Mouse (Mus musculus): ENCODE data around the gene Ppp5c. TPM values are rescaled to one million over a fixed set of nuclear protein-coding genes. Genes with fewer than 3 reads are reported as not detected.

Gene Ppp5c
- polyA plus RNA-seq, 1 experiment = 212 TPM

DNA sequence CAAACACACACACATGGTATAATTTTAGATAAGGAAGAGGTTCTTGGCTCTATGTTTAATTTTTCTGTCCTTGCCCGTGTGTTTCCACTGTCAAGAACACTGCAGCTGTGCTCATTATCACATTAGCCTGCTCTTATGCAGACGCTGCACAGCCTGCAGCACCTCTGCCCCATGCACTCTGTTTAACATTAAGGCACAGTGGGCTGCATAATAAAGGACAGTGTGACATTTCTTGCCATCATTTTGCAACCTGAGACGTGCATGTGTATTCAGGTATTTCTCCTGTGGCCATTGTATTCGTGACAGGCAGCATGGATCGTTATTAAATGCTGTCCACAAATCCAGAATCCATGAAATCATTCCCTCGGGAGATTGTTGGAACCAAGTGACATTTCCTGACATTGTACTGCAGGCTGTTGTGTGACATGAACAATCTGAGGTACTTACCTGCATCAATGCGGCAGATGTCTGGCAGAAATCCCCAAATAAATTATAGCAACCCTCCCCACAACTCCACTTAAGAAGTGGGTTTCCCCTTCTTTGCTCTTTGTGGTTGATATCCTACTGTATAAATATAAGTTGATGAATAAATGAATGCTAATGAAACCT, 40.1 kb downstream of the Ppp5c start:
- Histone ChIP-seq H3K4me3 (ENCODE audit: extremely low read depth, insufficient read depth, insufficient read length) (no peak overlapping the region), H3K36me3 (ENCODE audit: control insufficient read depth, insufficient read depth, low read length) (no peaks in the 10 kb centered on the region), H3K27me3 (ENCODE audit: control insufficient read depth, insufficient read depth, low read length) (no peaks in the 10 kb centered on the region), H3K4me1 (ENCODE audit: control insufficient read depth, insufficient read depth, insufficient read length) (peaks cover 7% of the 10 kb centered on the region; the same call in 1 of the 2 replicates), H3K27ac (ENCODE audit: insufficient read depth, low read length) (no peak overlapping the region)
- no peak for TF ChIP-seq POLR2A (IDR thresholded peaks at IDR 0.05; ENCODE audit: low read depth, low read length)
- TF ChIP-seq CTCF (IDR thresholded peaks at IDR 0.05; ENCODE audit: extremely low read depth, insufficient read depth, insufficient read length, insufficient replicate concordance) = no peak
- DNase-seq (ENCODE audit: low read depth in 1 of 2, low spot score in 2 of 2) = no peak
- WGBS = 80% methylated on average over 7 of the region's 7 CpGs

DNA sequence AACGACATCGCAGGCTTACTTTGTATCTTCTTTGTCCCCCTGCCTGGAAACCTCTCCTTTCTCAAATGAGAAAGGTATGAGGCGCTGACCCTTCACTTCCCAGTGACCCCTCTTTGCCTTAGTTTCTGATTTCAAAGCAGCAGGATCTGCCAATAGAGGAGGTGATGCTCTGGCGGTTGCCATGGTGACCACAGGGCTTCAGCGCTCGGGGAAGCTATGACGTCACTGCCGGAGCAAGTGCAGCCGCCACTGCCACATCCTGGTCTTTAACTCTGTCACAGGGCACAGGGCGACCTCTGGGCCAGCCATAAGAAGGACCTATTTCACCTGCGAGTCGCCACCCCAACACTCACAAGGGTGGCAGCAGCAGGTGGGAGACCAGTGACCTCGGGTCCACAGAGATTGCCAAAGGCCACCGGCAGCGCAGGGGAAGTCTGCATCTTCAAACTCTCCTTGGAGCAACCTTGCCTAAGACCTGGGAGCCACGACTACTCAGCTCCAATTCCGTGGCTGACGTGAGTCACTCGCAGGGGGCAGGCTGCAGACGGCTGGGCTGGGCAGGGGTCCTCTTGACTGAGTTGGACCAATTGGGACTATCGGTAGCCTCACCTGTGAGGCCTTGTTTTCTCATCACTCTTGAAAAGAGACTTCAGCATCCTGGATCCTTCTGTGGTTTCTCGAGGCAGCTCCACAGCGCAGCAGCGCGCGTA, 44.7 kb downstream of the Ppp5c start, which contains the start of gene Gm42372:
Gm42372 (plus strand) TSS at position 228 of the 710 bp plus-strand sequence.
- peak within 1 kb of the TSS; percentile 44; the same call in 1 of the 2 replicates for H3K4me3 ChIP-seq (ENCODE audit: extremely low read depth, insufficient read depth, insufficient read length)
- H3K4me1 ChIP-seq (ENCODE audit: control insufficient read depth, insufficient read depth, insufficient read length) = no peaks in the 10 kb centered on the region; the same call in 1 of the 2 replicates
- TF ChIP-seq CTCF (IDR thresholded peaks at IDR 0.05; ENCODE audit: extremely low read depth, insufficient read depth, insufficient read length, insufficient replicate concordance) = no peak
- TF ChIP-seq POLR2A (IDR thresholded peaks at IDR 0.05; ENCODE audit: low read depth, low read length) = no peak
- H3K27ac ChIP-seq (ENCODE audit: insufficient read depth, low read length) = no peak within 1 kb of the TSS
- WGBS = 39% methylated on average over 26 of the region's 26 CpGs
- H3K36me3 ChIP-seq (ENCODE audit: control insufficient read depth, insufficient read depth, low read length) = no peaks in the 10 kb centered on the region
- H3K27me3 ChIP-seq (ENCODE audit: control insufficient read depth, insufficient read depth, low read length) = no peaks in the 10 kb centered on the region
- DNase-seq (ENCODE audit: low read depth in 1 of 2, low spot score in 2 of 2) = peak; percentile 61 to 63

DNA sequence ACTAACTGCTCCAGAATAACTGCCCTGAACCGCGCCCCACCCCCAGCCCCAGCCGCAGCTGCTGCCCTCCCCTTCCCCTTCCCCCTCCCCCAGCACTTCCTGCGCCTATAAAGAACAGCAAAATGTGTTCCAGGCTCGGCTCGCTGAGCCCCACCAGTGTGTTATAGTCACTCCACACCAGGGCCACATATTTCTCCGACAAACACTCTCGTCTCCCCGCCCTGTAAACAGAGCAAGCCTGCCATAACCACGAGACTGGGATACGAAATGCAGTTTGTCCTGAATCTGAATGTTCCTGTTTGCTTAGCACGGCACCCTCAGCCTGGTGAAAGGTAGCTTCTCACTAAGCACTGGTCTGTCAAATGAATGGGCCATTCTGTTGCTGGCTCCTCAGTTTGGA, 47.4 kb downstream of the Ppp5c start:
- DNase-seq (ENCODE audit: low read depth in 1 of 2, low spot score in 2 of 2) = peak in 1 of 2 experiments; percentile 55
- no peaks in the 10 kb centered on the region for H3K36me3 ChIP-seq (ENCODE audit: control insufficient read depth, insufficient read depth, low read length)
- H3K27me3 ChIP-seq (ENCODE audit: control insufficient read depth, insufficient read depth, low read length) = no peaks in the 10 kb centered on the region
- H3K27ac ChIP-seq (ENCODE audit: insufficient read depth, low read length) = 0 out of 2 replicates have a peak overlapping the region, but pooled peaks have one; percentile 14
- no peaks in the 10 kb centered on the region; the same call in 1 of the 2 replicates for H3K4me1 ChIP-seq (ENCODE audit: control insufficient read depth, insufficient read depth, insufficient read length)
- peak overlapping the region; percentile 41 for H3K4me3 ChIP-seq (ENCODE audit: extremely low read depth, insufficient read depth, insufficient read length)
- no peak; the same call in 1 of the 2 replicates for TF ChIP-seq POLR2A (IDR thresholded peaks at IDR 0.05; ENCODE audit: low read depth, low read length)
- no peak for TF ChIP-seq CTCF (IDR thresholded peaks at IDR 0.05; ENCODE audit: extremely low read depth, insufficient read depth, insufficient read length, insufficient replicate concordance)
- WGBS = under 1% methylated on average over 12 of the region's 12 CpGs

DNA sequence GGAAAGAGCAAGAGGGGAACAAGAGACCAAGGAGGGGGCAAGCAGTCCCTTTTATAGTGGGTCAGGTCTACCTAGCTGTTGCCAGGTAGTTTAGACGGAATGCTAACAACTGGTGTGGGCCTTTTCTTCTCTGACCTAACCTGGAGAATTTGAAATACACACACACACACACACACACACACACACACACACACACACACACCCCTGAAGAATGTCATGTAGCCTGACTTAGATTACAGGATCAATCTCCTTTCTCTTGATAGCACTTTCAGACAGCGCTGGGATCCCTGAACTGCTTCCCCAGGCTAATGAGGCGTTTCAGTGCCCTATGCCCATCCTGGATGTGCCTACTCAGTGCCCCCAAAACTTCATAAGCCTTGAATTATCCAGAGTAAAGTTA, 49.1 kb downstream of the Ppp5c start:
- Histone ChIP-seq H3K27me3 (ENCODE audit: control insufficient read depth, insufficient read depth, low read length) (no peaks in the 10 kb centered on the region), H3K4me1 (ENCODE audit: control insufficient read depth, insufficient read depth, insufficient read length) (no peaks in the 10 kb centered on the region; the same call in 1 of the 2 replicates), H3K4me3 (ENCODE audit: extremely low read depth, insufficient read depth, insufficient read length) (no peak overlapping the region), H3K27ac (ENCODE audit: insufficient read depth, low read length) (no peak overlapping the region), H3K36me3 (ENCODE audit: control insufficient read depth, insufficient read depth, low read length) (no peaks in the 10 kb centered on the region)
- DNase-seq (ENCODE audit: low read depth in 1 of 2, low spot score in 2 of 2) = no peak
- TF ChIP-seq CTCF (IDR thresholded peaks at IDR 0.05; ENCODE audit: extremely low read depth, insufficient read depth, insufficient read length, insufficient replicate concordance) = no peak
- no peak for TF ChIP-seq POLR2A (IDR thresholded peaks at IDR 0.05; ENCODE audit: low read depth, low read length)
- WGBS = 91% methylated on average over 3 of the region's 3 CpGs

DNA sequence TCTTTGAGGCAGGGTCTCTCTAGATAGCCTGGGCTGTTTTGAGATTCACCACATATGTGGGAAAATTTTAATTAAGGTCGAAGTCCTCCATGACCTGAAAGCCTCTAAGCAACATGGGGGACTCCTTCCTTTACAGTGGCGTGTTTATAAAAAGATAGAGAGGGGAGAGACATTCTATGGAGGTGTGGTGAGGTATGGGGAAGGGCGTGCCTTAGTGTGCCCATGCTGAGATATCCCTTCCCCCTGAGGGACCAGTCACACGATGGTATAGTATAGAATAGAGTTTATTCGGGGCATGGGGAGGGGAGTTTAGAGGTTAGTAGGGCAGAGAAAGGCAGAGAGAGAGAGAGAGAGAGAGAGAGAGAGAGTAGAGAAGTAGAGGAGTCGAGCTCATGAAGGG, 49.6 kb downstream of the Ppp5c start:
- Histone ChIP-seq H3K36me3 (ENCODE audit: control insufficient read depth, insufficient read depth, low read length) (no peaks in the 10 kb centered on the region), H3K27me3 (ENCODE audit: control insufficient read depth, insufficient read depth, low read length) (no peaks in the 10 kb centered on the region), H3K4me3 (ENCODE audit: extremely low read depth, insufficient read depth, insufficient read length) (no peak overlapping the region), H3K27ac (ENCODE audit: insufficient read depth, low read length) (no peak overlapping the region), H3K4me1 (ENCODE audit: control insufficient read depth, insufficient read depth, insufficient read length) (no peaks in the 10 kb centered on the region; the same call in 1 of the 2 replicates)
- 73% methylated on average over 6 of the region's 6 CpGs for WGBS
- TF ChIP-seq POLR2A (IDR thresholded peaks at IDR 0.05; ENCODE audit: low read depth, low read length) (no peak), CTCF (IDR thresholded peaks at IDR 0.05; ENCODE audit: extremely low read depth, insufficient read depth, insufficient read length, insufficient replicate concordance) (no peak)
- DNase-seq (ENCODE audit: low read depth in 1 of 2, low spot score in 2 of 2) = no peak

DNA sequence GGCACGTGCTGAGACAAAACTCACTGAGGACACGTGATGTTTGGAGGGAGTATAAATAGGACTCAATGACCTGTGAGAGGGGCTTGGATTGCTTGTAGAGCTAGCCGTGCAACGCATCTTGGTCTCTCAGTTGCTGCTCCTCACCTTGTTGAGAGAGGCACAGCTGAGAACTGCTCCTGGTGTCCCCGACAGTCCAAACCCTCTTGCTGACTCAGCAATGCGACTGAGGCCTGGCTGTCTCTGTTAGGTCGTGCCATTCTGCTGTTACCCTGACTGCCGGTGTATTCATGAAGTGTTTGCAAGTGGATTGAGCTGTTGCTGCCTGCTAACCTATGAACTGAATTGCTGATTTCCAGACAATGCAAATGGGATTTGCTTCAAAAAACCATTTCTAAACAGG, 51.4 kb downstream of the Ppp5c start:
- DNase-seq (ENCODE audit: low read depth in 1 of 2, low spot score in 2 of 2) = no peak
- 83% methylated on average over 8 of the region's 8 CpGs for WGBS
- H3K4me1 ChIP-seq (ENCODE audit: control insufficient read depth, insufficient read depth, insufficient read length) = no peaks in the 10 kb centered on the region
- no peaks in the 10 kb centered on the region for H3K36me3 ChIP-seq (ENCODE audit: control insufficient read depth, insufficient read depth, low read length)
- no peaks in the 10 kb centered on the region for H3K27me3 ChIP-seq (ENCODE audit: control insufficient read depth, insufficient read depth, low read length)
- TF ChIP-seq CTCF (IDR thresholded peaks at IDR 0.05; ENCODE audit: extremely low read depth, insufficient read depth, insufficient read length, insufficient replicate concordance) = no peak
- TF ChIP-seq POLR2A (IDR thresholded peaks at IDR 0.05; ENCODE audit: low read depth, low read length) = no peak
- no peak overlapping the region for H3K27ac ChIP-seq (ENCODE audit: insufficient read depth, low read length)
- no peak overlapping the region for H3K4me3 ChIP-seq (ENCODE audit: extremely low read depth, insufficient read depth, insufficient read length)
